9 mouse cellular contexts compared by ENCODE assay signal in the genomic region with DNA sequence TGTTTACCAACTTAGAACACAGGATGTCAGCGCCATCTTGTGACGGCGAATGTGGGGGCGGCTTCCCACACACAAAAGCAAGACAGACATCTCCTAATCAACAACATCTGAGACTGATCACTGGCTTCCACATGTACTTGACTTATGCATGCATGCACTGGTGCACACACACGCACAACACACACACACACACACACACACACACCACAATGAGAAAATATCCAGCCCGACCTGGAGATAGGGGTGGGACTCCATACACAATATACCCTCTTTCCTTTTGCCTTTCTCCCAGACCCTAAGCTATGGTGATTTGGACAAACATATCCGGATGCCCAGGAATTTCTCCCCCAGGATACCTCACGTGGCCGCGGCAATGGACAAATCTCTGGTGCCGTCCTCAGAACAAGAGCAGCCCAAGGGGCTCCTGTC. TPM values are rescaled to one million over a fixed set of nuclear protein-coding genes. Genes with fewer than 3 reads are reported as not detected.
DNase-seq lines count a peak whose midpoint lies in the region; ATAC-seq lines count a peak whose summit lies in the region.
"Had no signal": no experiment of that assay in that cellular context is flagged by ENCODE, and none has a peak within 500 bp of the region (broad histone marks: within the 10 kb centered on the region; RNA-seq: fewer than 3 reads in every experiment).

No protein-coding gene starts in this region.

- ATAC-seq in cerebellum, adult (ENCODE audit: insufficient number of reproducible peaks, low FRiP score, low TSS enrichment) = no peak
- ATAC-seq in limb, embryonic 11.5 days (ENCODE audit: insufficient number of reproducible peaks, low FRiP score, low TSS enrichment, low read depth) = peak; percentile 63
- no peak for ATAC-seq in midbrain, embryonic 12.5 days (ENCODE audit: low FRiP score, low read depth)

- peak overlapping the region; percentile 28; the same call in 1 of the 2 replicates for H3K9ac ChIP-seq in limb, embryonic 11.5 days (ENCODE audit: low read length)
- H3K9ac ChIP-seq in midbrain, embryonic 12.5 days (replicated peaks) = peak overlapping the region; percentile 35

- no peaks in the 10 kb centered on the region for H3K27me3 ChIP-seq in hindbrain, embryonic 10.5 days (ENCODE audit: insufficient read depth, poor library complexity, severe bottlenecking)
- H3K27me3 ChIP-seq in limb, embryonic 11.5 days (ENCODE audit: control insufficient read depth, insufficient read depth, low read length) = no peaks in the 10 kb centered on the region
- no peaks in the 10 kb centered on the region for H3K27me3 ChIP-seq in midbrain, embryonic 12.5 days

- H3K36me3 ChIP-seq in hindbrain, embryonic 10.5 days = no peaks in the 10 kb centered on the region
- H3K36me3 ChIP-seq in limb, embryonic 11.5 days (ENCODE audit: control insufficient read depth, insufficient read depth, low read length) = no peaks in the 10 kb centered on the region
- H3K36me3 ChIP-seq in midbrain, embryonic 12.5 days = no peaks in the 10 kb centered on the region

- H3K4me3 ChIP-seq in hindbrain, embryonic 10.5 days = peak overlapping the region; percentile 23
- no peak overlapping the region for H3K4me3 ChIP-seq in limb, embryonic 11.5 days (ENCODE audit: low read depth, low read length)
- H3K4me3 ChIP-seq in midbrain, embryonic 12.5 days = peak overlapping the region; percentile 19; the same call in 1 of the 2 replicates

- H3K4me2 ChIP-seq in limb, embryonic 11.5 days (ENCODE audit: low read depth, severe bottlenecking) = peak overlapping the region; percentile 22
- peak overlapping the region; percentile 37 for H3K4me2 ChIP-seq in midbrain, embryonic 12.5 days (replicated peaks)

- peak; percentile 32 for DNase-seq in cerebellum, adult 8-10 months
- DNase-seq in embryo, embryonic 11 days = peak; percentile 39
- peak; percentile 59 for DNase-seq in hindbrain, embryonic 10.5 days (ENCODE audit: low spot score)
- peak; percentile 59 for DNase-seq in limb, embryonic 11.5 days (ENCODE audit: low spot score)
- DNase-seq in telencephalon, adult 2 months (ENCODE audit: low read depth, low spot score) = peak; percentile 31
- no peak for DNase-seq in urinary bladder, postnatal 14 days (ENCODE audit: low spot score)

- H3K9me3 ChIP-seq in hindbrain, embryonic 10.5 days = no peaks in the 10 kb centered on the region; the same call in 1 of the 2 replicates
- H3K9me3 ChIP-seq in limb, embryonic 11.5 days (ENCODE audit: control insufficient read depth, low read length) = no peaks in the 10 kb centered on the region
- no peaks in the 10 kb centered on the region for H3K9me3 ChIP-seq in midbrain, embryonic 12.5 days

- 45% methylated on average over 11 of the region's 11 CpGs for WGBS in hindbrain, embryonic 10.5 days
- WGBS in limb, embryonic 11.5 days = 35% methylated on average over 11 of the region's 11 CpGs
- WGBS in midbrain, embryonic 12.5 days = 35% methylated on average over 11 of the region's 11 CpGs

- peaks cover 27% of the 10 kb centered on the region for H3K4me1 ChIP-seq in hindbrain, embryonic 10.5 days (replicated peaks)
- H3K4me1 ChIP-seq in limb, embryonic 11.5 days (ENCODE audit: control insufficient read depth, insufficient read depth, low read length) = peaks cover 3% of the 10 kb centered on the region; the same call in 1 of the 2 replicates
- H3K4me1 ChIP-seq in midbrain, embryonic 12.5 days = peaks cover 21% of the 10 kb centered on the region

- peak overlapping the region; percentile 82 for H3K27ac ChIP-seq in hindbrain, embryonic 10.5 days
- peak overlapping the region; percentile 66 for H3K27ac ChIP-seq in limb, embryonic 11.5 days (replicated peaks; ENCODE audit: low read depth, low read length)
- peak overlapping the region; percentile 76 for H3K27ac ChIP-seq in midbrain, embryonic 12.5 days (replicated peaks)

RNA-seq across cellular contexts. Expression of a gene that starts 3.2 kb away (rescaled TPM):
- 86.5 and 94.7 TPM in 2 replicates for polyA plus RNA-seq in hindbrain, embryonic 10.5 days (2016; fragmentation: Nextera tagmentation; extraction: Ambion mirVana)
- polyA plus RNA-seq in limb, embryonic 11.5 days (2014; fragmentation: Nextera tagmentation; extraction: Ambion mirVana) = 75.3 and 82.5 TPM in 2 replicates
- polyA plus RNA-seq in midbrain, embryonic 12.5 days (2016; fragmentation: Nextera tagmentation; extraction: Ambion mirVana) = 122 and 126 TPM in 2 replicates

RNA-seq across cellular contexts. Expression of a gene that starts 25.6 kb away (rescaled TPM):
- 0.52 and 0.61 TPM in 2 replicates for polyA plus RNA-seq in hindbrain, embryonic 10.5 days (2016; fragmentation: Nextera tagmentation; extraction: Ambion mirVana)
- 0.14 and 0.39 TPM in 2 replicates for polyA plus RNA-seq in limb, embryonic 11.5 days (2014; fragmentation: Nextera tagmentation; extraction: Ambion mirVana)
- 0.50 and 0.56 TPM in 2 replicates for polyA plus RNA-seq in midbrain, embryonic 12.5 days (2016; fragmentation: Nextera tagmentation; extraction: Ambion mirVana)
- polyA plus RNA-seq: C2C12 had no signal

RNA-seq across cellular contexts. Expression of a gene that starts 32.4 kb away (rescaled TPM):
- 10.4 and 14.0 TPM in 2 replicates for polyA plus RNA-seq in hindbrain, embryonic 10.5 days (2016; fragmentation: Nextera tagmentation; extraction: Ambion mirVana)
- polyA plus RNA-seq in limb, embryonic 11.5 days (2014; fragmentation: Nextera tagmentation; extraction: Ambion mirVana) = 10.3 and 12.9 TPM in 2 replicates
- 9.8 and 10.4 TPM in 2 replicates for polyA plus RNA-seq in midbrain, embryonic 12.5 days (2016; fragmentation: Nextera tagmentation; extraction: Ambion mirVana)

RNA-seq across cellular contexts. Expression of a gene that starts 39.0 kb away (rescaled TPM):
- polyA plus RNA-seq in hindbrain, embryonic 10.5 days (2016; fragmentation: Nextera tagmentation; extraction: Ambion mirVana) = not detected in 2 replicates
- polyA plus RNA-seq in limb, embryonic 11.5 days (2014; fragmentation: Nextera tagmentation; extraction: Ambion mirVana) = not detected in 2 replicates
- polyA plus RNA-seq in midbrain, embryonic 12.5 days (2016; fragmentation: Nextera tagmentation; extraction: Ambion mirVana) = not detected in 2 replicates
- polyA plus RNA-seq: C2C12 had no signal

RNA-seq across cellular contexts. Expression of a gene that starts 50.9 kb away (rescaled TPM):
- polyA plus RNA-seq in hindbrain, embryonic 10.5 days (2016; fragmentation: Nextera tagmentation; extraction: Ambion mirVana) = 21.7 and 23.5 TPM in 2 replicates
- 20.9 and 26.1 TPM in 2 replicates for polyA plus RNA-seq in limb, embryonic 11.5 days (2014; fragmentation: Nextera tagmentation; extraction: Ambion mirVana)
- polyA plus RNA-seq in midbrain, embryonic 12.5 days (2016; fragmentation: Nextera tagmentation; extraction: Ambion mirVana) = 25.4 and 25.8 TPM in 2 replicates
